Mouse (Mus musculus) liver, adult (tissue): ENCODE measurements around the gene Ccser2.

Experiments
- GATA4 ChIP-seq: IDR thresholded peaks from 2 replicates; pipeline ENCODE4 v1.6.1; 2014; ENCODE audit warnings: mild to moderate bottlenecking, low read length; ENCODE audit not compliant: insufficient replicate concordance

Gene Ccser2

GRCm38 (mm10) chr14:36968628-36969147, at the start of gene Ccser2:
Gene Ccser2, minus strand, starts transcription at chr14:36968777.
- TF ChIP-seq GATA4: peak; percentile 22; the same call in 1 of the 2 replicates

- no peak for TF ChIP-seq GATA4
Measured at GRCm38 (mm10) chr14:37015894-37016293, 47.3 kb upstream of the Ccser2 start.

GRCm38 (mm10) chr14:37013644-37014043, 45.1 kb upstream of the Ccser2 start:
- TF ChIP-seq GATA4: no peak

- TF ChIP-seq GATA4: no peak
Measured at GRCm38 (mm10) chr14:37009686-37010085, 41.1 kb upstream of the Ccser2 start.

- no peak for TF ChIP-seq GATA4
Measured at GRCm38 (mm10) chr14:37006489-37006888, 37.9 kb upstream of the Ccser2 start.

- no peak for TF ChIP-seq GATA4
Measured at GRCm38 (mm10) chr14:37005865-37006264, 37.3 kb upstream of the Ccser2 start.

GRCm38 (mm10) chr14:37003431-37004095, 35.0 kb upstream of the Ccser2 start:
- TF ChIP-seq GATA4: no peak

- TF ChIP-seq GATA4: no peak
Measured at GRCm38 (mm10) chr14:37002852-37003251, 34.3 kb upstream of the Ccser2 start.

GRCm38 (mm10) chr14:36989784-36990183, 21.2 kb upstream of the Ccser2 start:
- no peak for TF ChIP-seq GATA4

- no peak for TF ChIP-seq GATA4
Measured at GRCm38 (mm10) chr14:36985693-36986092, 17.1 kb upstream of the Ccser2 start.

GRCm38 (mm10) chr14:36975019-36975418, 6.4 kb upstream of the Ccser2 start:
- no peak for TF ChIP-seq GATA4

GRCm38 (mm10) chr14:36971211-36971610, 2.6 kb upstream of the Ccser2 start:
- TF ChIP-seq GATA4: no peak

- no peak for TF ChIP-seq GATA4
Measured at GRCm38 (mm10) chr14:36969861-36970420, 1.4 kb upstream of the Ccser2 start.

GRCm38 (mm10) chr14:36968076-36968627, 425 bp downstream of the Ccser2 start:
- TF ChIP-seq GATA4: no peak

- no peak for TF ChIP-seq GATA4
Measured at GRCm38 (mm10) chr14:36965421-36965820, 3.2 kb downstream of the Ccser2 start.

- no peak for TF ChIP-seq GATA4
Measured at GRCm38 (mm10) chr14:36962477-36962876, 6.1 kb downstream of the Ccser2 start.
